Mouse (Mus musculus) midbrain, embryonic 13.5 days (tissue): Measurements from ENCODE around the gene Camta1. TPM values are rescaled to one million over a fixed set of nuclear protein-coding genes. Genes with fewer than 3 reads are reported as not detected.

Experiments
- ATAC-seq: fragments of 200-750 bp; cut with Nextera tagmentation; 2 replicates; pipeline ENCODE4 v1.8.0; 2017; ENCODE audit warnings: mild to moderate bottlenecking, moderate TSS enrichment, moderate library complexity
- H3K27ac ChIP-seq: fragments of 300-500 bp; sonication (generic); 2 replicates; pipeline ENCODE4 v1.5.1; 2015; ENCODE audit warnings: inconsistent platforms, mild to moderate bottlenecking, moderate library complexity
- H3K27me3 ChIP-seq: fragments of 300-500 bp; sonication (generic); 2 replicates; pipeline ENCODE4 v1.6.1; 2015; ENCODE audit warnings: mild to moderate bottlenecking, inconsistent platforms
- H3K36me3 ChIP-seq: fragments of 300-500 bp; sonication (generic); 2 replicates; pipeline ENCODE4 v1.6.1; 2015; ENCODE audit warnings: mild to moderate bottlenecking, inconsistent platforms
- H3K4me1 ChIP-seq: fragments of 300-500 bp; sonication (generic); replicated peaks from 2 replicates; pipeline ENCODE4 v1.6.1; 2015; ENCODE audit warnings: inconsistent platforms
- H3K4me2 ChIP-seq: fragments of 300-500 bp; sonication (generic); replicated peaks from 2 replicates; pipeline ENCODE4 v1.6.1; 2015; ENCODE audit warnings: moderate library complexity, mild to moderate bottlenecking, inconsistent platforms
- H3K4me3 ChIP-seq: fragments of 300-500 bp; sonication (generic); replicated peaks from 2 replicates; pipeline ENCODE4 v1.5.1; 2015; ENCODE audit warnings: mild to moderate bottlenecking, inconsistent platforms
- H3K9ac ChIP-seq: fragments of 300-500 bp; sonication (generic); replicated peaks from 2 replicates; pipeline ENCODE4 v1.6.1; 2015; ENCODE audit warnings: mild to moderate bottlenecking, inconsistent platforms
- H3K9me3 ChIP-seq: fragments of 300-500 bp; sonication (generic); 2 replicates; pipeline ENCODE4 v1.6.1; 2016; ENCODE audit warnings: mild to moderate bottlenecking, inconsistent platforms
- WGBS: fragments of 180-500 bp; shearing (Covaris S2); methylation state at CpG from one replicate; pipeline ENCODE4 v1.1.7; 2015; 5-methylcytosine and 5-hydroxymethylcytosine counted together
- polyA plus RNA-seq: library from polyadenylated mRNA; unstranded; fragments of >200 nt; fragmentation: Nextera tagmentation; extraction: Ambion mirVana; gene quantifications from 2 replicates; pipeline ENCODE4 v1.2.1, GENCODE M21; 2015

Gene Camta1
- polyA plus RNA-seq, 1 experiment from 2014 or later: 163 TPM

DNA sequence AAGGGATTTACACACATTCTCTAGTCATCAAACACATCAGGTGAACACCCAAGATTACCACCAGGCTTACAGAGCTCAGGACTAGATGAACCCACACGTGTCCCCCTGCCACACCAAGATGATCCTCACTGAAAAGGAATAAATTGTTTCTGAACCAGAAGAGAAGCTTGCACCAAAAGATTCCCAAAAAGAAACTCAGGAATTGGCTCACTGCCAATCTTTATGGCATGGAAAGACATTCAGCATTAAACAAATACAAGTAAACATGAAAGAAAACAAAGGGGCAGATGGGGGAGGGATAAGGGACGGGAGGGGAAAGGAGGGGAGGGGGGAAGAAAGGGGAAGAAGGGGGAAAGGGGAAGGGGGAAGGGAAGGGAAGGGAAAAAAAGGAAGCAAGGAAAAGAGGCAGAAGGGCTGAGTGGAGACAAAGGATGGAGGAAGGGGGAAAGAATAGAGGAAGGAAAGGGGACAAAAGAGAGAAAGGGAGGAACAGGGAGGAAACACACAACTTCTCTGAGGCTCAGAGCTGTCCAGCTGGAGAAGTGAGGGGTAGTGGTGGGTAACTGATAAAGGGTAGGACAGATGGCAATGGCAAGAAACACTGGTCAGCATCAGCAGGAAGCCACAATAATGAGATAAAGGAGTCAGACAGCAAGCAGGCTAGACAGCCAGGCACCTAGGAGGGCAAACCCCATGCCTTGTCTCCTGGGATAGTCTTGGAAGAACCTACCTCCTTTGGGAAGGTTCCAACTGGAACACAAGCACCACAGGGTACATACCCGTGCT is 43.5 kb downstream of the Camta1 start:
- Histone ChIP-seq H3K4me1 (peaks cover 21% of the 10 kb centered on the region), H3K27ac (peak overlapping the region; percentile 65; the same call in 1 of the 2 replicates), H3K9me3 (no peaks in the 10 kb centered on the region), H3K9ac (no peak overlapping the region), H3K27me3 (no peaks in the 10 kb centered on the region), H3K4me2 (no peak overlapping the region), H3K36me3 (peaks cover 8% of the 10 kb centered on the region; the same call in 1 of the 2 replicates), H3K4me3 (no peak overlapping the region)
- ATAC-seq: no peak
- WGBS: 36% methylated on average over 3 of the region's 3 CpGs

DNA sequence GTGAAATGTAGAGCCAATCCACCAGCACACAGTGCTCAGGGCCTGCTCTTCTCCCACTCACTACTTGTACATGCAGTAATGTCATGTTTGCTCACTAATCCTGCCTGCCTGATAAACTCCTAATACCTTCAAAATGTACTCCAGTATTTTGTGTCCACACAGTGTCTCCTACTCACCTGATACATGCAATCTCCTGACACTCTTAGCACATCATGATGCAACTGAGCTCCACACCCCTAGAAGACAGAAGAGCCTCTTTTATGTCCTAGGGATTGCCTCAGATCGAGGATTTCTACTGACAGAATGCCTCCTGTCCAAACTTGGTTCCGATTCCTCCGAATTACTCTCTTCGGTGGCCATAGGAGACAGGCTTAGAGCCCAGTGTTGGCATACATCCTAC is 48.0 kb downstream of the Camta1 start:
- H3K27ac ChIP-seq: no peak overlapping the region
- H3K9me3 ChIP-seq: no peaks in the 10 kb centered on the region
- ATAC-seq: no peak
- H3K36me3 ChIP-seq: no peaks in the 10 kb centered on the region
- H3K9ac ChIP-seq: no peak overlapping the region
- H3K27me3 ChIP-seq: no peaks in the 10 kb centered on the region
- 90% methylated on average over 4 of the region's 4 CpGs for WGBS
- H3K4me1 ChIP-seq: peaks cover 11% of the 10 kb centered on the region
- H3K4me3 ChIP-seq: no peak overlapping the region
- no peak overlapping the region for H3K4me2 ChIP-seq

GRCm38 (mm10) chr4:151805685-151806084 is 56.0 kb downstream of the Camta1 start:
- WGBS: 87% methylated on average over 4 of the region's 4 CpGs
- H3K27ac ChIP-seq: no peak overlapping the region
- no peak overlapping the region for H3K4me2 ChIP-seq
- no peak for ATAC-seq
- 0 out of 2 replicates have a peak, but pooled peaks cover 3% of the 10 kb centered on the region for H3K4me1 ChIP-seq
- H3K27me3 ChIP-seq: no peaks in the 10 kb centered on the region
- H3K9ac ChIP-seq: no peak overlapping the region
- no peaks in the 10 kb centered on the region for H3K36me3 ChIP-seq
- H3K4me3 ChIP-seq: no peak overlapping the region
- H3K9me3 ChIP-seq: no peaks in the 10 kb centered on the region

DNA sequence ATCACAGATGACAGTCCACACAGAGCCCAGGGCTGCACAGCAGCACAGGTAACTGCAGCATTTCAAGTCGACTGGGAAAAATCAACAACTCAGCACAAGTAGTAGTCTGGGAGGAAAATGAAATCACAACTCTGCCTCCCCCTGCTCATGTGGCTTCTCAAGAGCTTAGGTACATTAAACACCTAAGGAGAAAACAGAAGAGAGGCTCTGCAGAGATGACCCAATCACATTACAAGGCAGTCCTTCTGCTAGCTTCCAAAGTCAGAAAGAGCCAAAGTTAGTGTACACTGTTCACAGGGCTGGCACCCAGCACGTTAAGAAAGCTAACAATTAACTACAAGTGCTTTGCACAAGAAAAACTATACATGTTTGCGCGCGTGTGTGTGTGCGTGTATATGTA is 56.6 kb downstream of the Camta1 start:
- Histone ChIP-seq H3K4me1 (0 out of 2 replicates have a peak, but pooled peaks cover 3% of the 10 kb centered on the region), H3K27ac (no peak overlapping the region), H3K4me3 (no peak overlapping the region), H3K27me3 (no peaks in the 10 kb centered on the region), H3K9me3 (no peaks in the 10 kb centered on the region), H3K9ac (no peak overlapping the region), H3K4me2 (no peak overlapping the region), H3K36me3 (no peaks in the 10 kb centered on the region)
- 92% methylated on average over 6 of the region's 6 CpGs for WGBS
- no peak for ATAC-seq

DNA sequence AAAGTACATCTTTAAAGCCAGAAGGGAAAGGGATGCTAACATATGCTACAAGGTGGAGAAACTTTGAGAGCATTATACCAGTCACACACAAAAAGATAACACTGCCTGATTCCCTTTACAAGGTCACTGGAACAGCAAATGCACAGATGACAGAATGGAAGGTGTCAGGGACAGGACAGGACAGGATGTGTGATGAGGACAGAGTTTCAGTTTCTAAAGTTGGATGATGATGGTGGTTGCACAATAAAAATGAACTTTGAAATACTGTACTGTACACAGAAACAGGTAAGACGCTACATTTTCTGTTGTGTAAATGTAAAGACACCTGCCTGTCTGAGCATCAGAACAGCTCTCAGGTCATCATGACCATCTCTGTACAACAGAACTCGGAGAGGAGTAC is 57.5 kb downstream of the Camta1 start:
- 0 out of 2 replicates have a peak, but pooled peaks cover 3% of the 10 kb centered on the region for H3K4me1 ChIP-seq
- H3K9me3 ChIP-seq: no peaks in the 10 kb centered on the region
- ATAC-seq: no peak
- no peak overlapping the region for H3K9ac ChIP-seq
- no peak overlapping the region for H3K27ac ChIP-seq
- H3K27me3 ChIP-seq: no peaks in the 10 kb centered on the region
- H3K4me3 ChIP-seq: no peak overlapping the region
- WGBS: 96% methylated on average over 2 of the region's 2 CpGs
- no peaks in the 10 kb centered on the region for H3K36me3 ChIP-seq
- H3K4me2 ChIP-seq: no peak overlapping the region

DNA sequence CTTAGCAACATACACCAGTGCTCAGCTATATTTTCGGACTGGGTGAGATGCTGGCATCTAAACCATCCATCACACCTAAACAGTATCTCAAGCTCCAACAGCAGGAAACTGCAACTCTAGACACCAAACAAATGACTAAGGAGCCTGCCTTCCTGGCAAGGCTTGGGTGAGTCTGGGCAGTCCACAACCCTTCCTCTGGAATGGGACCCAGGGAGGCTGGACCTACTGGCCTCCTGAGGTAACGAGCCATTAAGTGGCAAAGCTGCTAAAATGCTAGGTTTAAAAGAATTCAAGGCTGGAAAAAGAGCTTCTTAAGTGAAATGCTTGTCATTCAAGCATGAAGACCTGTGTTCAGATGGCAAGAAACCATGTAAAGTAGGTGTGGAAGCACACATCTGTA is 63.0 kb downstream of the Camta1 start:
- WGBS: 83% methylated on average over 2 of the region's 2 CpGs
- Histone ChIP-seq H3K9me3 (no peaks in the 10 kb centered on the region), H3K36me3 (no peaks in the 10 kb centered on the region), H3K9ac (no peak overlapping the region), H3K4me2 (no peak overlapping the region), H3K27me3 (no peaks in the 10 kb centered on the region), H3K4me1 (no peaks in the 10 kb centered on the region), H3K4me3 (no peak overlapping the region), H3K27ac (no peak overlapping the region)
- no peak for ATAC-seq

GRCm38 (mm10) chr4:151793694-151794093 is 68.0 kb downstream of the Camta1 start:
- no peak overlapping the region for H3K27ac ChIP-seq
- H3K27me3 ChIP-seq: no peaks in the 10 kb centered on the region
- no peaks in the 10 kb centered on the region for H3K4me1 ChIP-seq
- ATAC-seq: no peak
- H3K36me3 ChIP-seq: peaks cover 11% of the 10 kb centered on the region; the same call in 1 of the 2 replicates
- 87% methylated on average over 5 of the region's 5 CpGs for WGBS
- no peak overlapping the region for H3K4me2 ChIP-seq
- H3K9ac ChIP-seq: no peak overlapping the region
- H3K4me3 ChIP-seq: no peak overlapping the region
- H3K9me3 ChIP-seq: no peaks in the 10 kb centered on the region

- no peak for ATAC-seq
These were observed 74.5 kb downstream of the Camta1 start for GRCm38 (mm10) chr4:151786946-151787705.

DNA sequence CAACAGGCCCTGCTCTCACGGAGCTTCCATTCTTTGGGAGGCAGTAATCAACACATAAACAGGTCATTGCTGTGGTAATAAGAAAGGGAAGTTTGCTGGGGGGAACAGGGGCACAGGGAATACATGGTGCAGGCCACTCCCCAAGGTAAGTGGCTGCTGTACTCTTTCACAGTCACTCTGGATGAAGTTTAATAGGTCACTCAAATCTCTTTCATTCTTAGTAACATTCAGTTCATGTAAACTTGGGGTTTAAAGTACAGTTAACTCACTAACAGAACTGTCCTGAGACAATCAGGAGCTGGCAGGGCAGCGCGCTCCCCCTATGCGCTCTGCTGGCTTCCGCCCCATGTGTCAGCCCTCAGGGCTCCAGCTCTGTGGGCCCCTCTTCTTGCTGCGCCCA is 81.2 kb downstream of the Camta1 start:
- Histone ChIP-seq H3K36me3 (no peaks in the 10 kb centered on the region), H3K27me3 (no peaks in the 10 kb centered on the region), H3K27ac (no peak overlapping the region), H3K9me3 (no peaks in the 10 kb centered on the region), H3K9ac (no peak overlapping the region), H3K4me3 (no peak overlapping the region), H3K4me1 (0 out of 2 replicates have a peak, but pooled peaks cover 4% of the 10 kb centered on the region), H3K4me2 (no peak overlapping the region)
- 93% methylated on average over 6 of the region's 6 CpGs for WGBS
- no peak for ATAC-seq

More at GRCm38 (mm10) chr4:151786946-151787705, 74.5 kb downstream of the Camta1 start:
- 89% methylated on average over 16 of the region's 16 CpGs for WGBS
- no peak overlapping the region for H3K4me2 ChIP-seq
- no peaks in the 10 kb centered on the region for H3K27me3 ChIP-seq
- no peak overlapping the region for H3K27ac ChIP-seq
- H3K4me3 ChIP-seq: no peak overlapping the region
- H3K4me1 ChIP-seq: no peaks in the 10 kb centered on the region
- no peaks in the 10 kb centered on the region for H3K9me3 ChIP-seq
- H3K9ac ChIP-seq: no peak overlapping the region
- H3K36me3 ChIP-seq: peaks cover 11% of the 10 kb centered on the region; the same call in 1 of the 2 replicates

DNA sequence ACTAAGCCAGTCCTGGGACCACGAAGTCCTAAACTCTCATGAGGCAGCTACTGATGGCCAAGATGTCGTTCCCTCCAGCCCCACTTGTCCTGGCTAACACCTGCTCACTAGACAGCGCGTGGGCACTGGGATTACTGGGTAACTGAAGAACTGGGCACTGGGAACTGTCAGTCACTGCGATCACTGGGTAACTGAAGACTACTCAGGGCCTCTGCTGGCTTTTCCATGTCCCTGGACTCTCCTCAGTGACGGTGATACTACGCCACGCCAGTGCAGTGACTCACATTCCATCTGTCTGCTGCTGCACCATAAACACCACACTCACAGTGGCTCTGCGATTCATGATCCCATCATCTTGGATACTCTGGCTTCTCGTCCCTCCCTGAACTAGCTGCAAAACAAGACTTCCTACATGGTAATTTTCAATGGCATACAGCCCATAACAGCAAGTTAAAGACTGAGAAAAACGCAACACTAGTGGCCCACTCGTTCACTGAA is 81.7 kb downstream of the Camta1 start:
- Histone ChIP-seq H3K27ac (no peak overlapping the region), H3K4me1 (0 out of 2 replicates have a peak, but pooled peaks cover 4% of the 10 kb centered on the region), H3K4me3 (no peak overlapping the region), H3K9me3 (no peaks in the 10 kb centered on the region), H3K9ac (no peak overlapping the region), H3K36me3 (no peaks in the 10 kb centered on the region), H3K27me3 (no peaks in the 10 kb centered on the region), H3K4me2 (no peak overlapping the region)
- 96% methylated on average over 12 of the region's 12 CpGs for WGBS
- no peak for ATAC-seq

- ATAC-seq: no peak
- Histone ChIP-seq H3K4me3 (no peak overlapping the region), H3K4me2 (no peak overlapping the region), H3K4me1 (peaks cover 7% of the 10 kb centered on the region; the same call in 1 of the 2 replicates), H3K27ac (no peak overlapping the region), H3K27me3 (no peaks in the 10 kb centered on the region), H3K9me3 (no peaks in the 10 kb centered on the region), H3K36me3 (no peaks in the 10 kb centered on the region), H3K9ac (no peak overlapping the region)
- 86% methylated on average over 4 of the region's 4 CpGs for WGBS
These were observed 83.2 kb downstream of the Camta1 start for GRCm38 (mm10) chr4:151778511-151778910.

- WGBS: 82% methylated on average over 6 of the region's 6 CpGs
- Histone ChIP-seq H3K9ac (no peak overlapping the region), H3K9me3 (no peaks in the 10 kb centered on the region), H3K36me3 (no peaks in the 10 kb centered on the region), H3K4me1 (peaks cover 7% of the 10 kb centered on the region; the same call in 1 of the 2 replicates), H3K27ac (no peak overlapping the region), H3K27me3 (no peaks in the 10 kb centered on the region), H3K4me2 (no peak overlapping the region), H3K4me3 (no peak overlapping the region)
- ATAC-seq: no peak
These were observed 84.2 kb downstream of the Camta1 start for GRCm38 (mm10) chr4:151777451-151777850.
